Mouse (Mus musculus) ES-E14 (cell line): ENCODE measurements around the gene Pgam1.

Source experiments
- CHD2 ChIP-seq: IDR thresholded peaks from 2 replicates; pipeline ENCODE4 v1.6.1; 2014; ENCODE audit warnings: mild to moderate bottlenecking, low read depth, low read length, inconsistent platforms
- HCFC1 ChIP-seq: IDR thresholded peaks from 2 replicates; pipeline ENCODE4 v1.6.1; 2012; ENCODE audit warnings: low read length, inconsistent platforms, borderline replicate concordance; ENCODE audit not compliant: insufficient read depth
- MAFK ChIP-seq: IDR thresholded peaks from 2 replicates; pipeline ENCODE4 v1.6.1; 2014; ENCODE audit warnings: mild to moderate bottlenecking, low read depth, low read length, inconsistent platforms; ENCODE audit not compliant: insufficient read depth
- ZC3H11A ChIP-seq: IDR thresholded peaks from 2 replicates; pipeline ENCODE4 v1.6.1; 2012; ENCODE audit warnings: low read depth, mild to moderate bottlenecking, inconsistent platforms, low read length, borderline replicate concordance
- ZNF384 ChIP-seq: IDR thresholded peaks from 2 replicates; pipeline ENCODE4 v1.6.1; 2012; ENCODE audit warnings: low read depth, low read length, inconsistent platforms

- TF ChIP-seq CHD2 (no peak), MAFK (no peak), ZC3H11A (no peak), ZNF384 (peak; percentile 92), HCFC1 (no peak)
These were observed at the start of gene Pgam1 for GRCm38 (mm10) chr19:41911178-41912073.
